Mouse (Mus musculus) kidney, embryonic 16.5 days (tissue): ENCODE data around the gene Sult4a1. TPM values are rescaled to one million over a fixed set of nuclear protein-coding genes. Genes with fewer than 3 reads are reported as not detected.
A peak's percentile ranks its signal among the peaks of the same experiment; 100 is the strongest.

Experiments used
- ATAC-seq: fragments of 200-750 bp; cut with Nextera tagmentation; 2 replicates; pipeline ENCODE4 v1.8.0; 2017; ENCODE audit warnings: moderate TSS enrichment; ENCODE audit not compliant: low FRiP score, low TSS enrichment
- H3K27ac ChIP-seq: fragments of 300-500 bp; sonication (generic); 2 replicates; pipeline ENCODE4 v1.5.1; 2014; ENCODE audit warnings: low read length
- H3K27me3 ChIP-seq: fragments of 300-500 bp; sonication (generic); 2 replicates; pipeline ENCODE4 v1.6.1; 2014; ENCODE audit warnings: low read length, control low read depth, mixed read lengths; ENCODE audit not compliant: insufficient read depth
- H3K36me3 ChIP-seq: fragments of 300-500 bp; sonication (generic); 2 replicates; pipeline ENCODE4 v1.6.1; 2014; ENCODE audit warnings: low read length, control low read depth, mixed read lengths; ENCODE audit not compliant: insufficient read depth
- H3K4me1 ChIP-seq: fragments of 300-500 bp; sonication (generic); 2 replicates; pipeline ENCODE4 v1.6.1; 2014; ENCODE audit warnings: low read length, control low read depth, mixed read lengths; ENCODE audit not compliant: insufficient read depth
- H3K4me2 ChIP-seq: fragments of 300-500 bp; sonication (generic); replicated peaks from 2 replicates; pipeline ENCODE4 v1.6.1; 2014; ENCODE audit warnings: low read depth, low read length
- H3K4me3 ChIP-seq: fragments of 300-500 bp; sonication (generic); 2 replicates; pipeline ENCODE4 v1.5.1; 2014; ENCODE audit warnings: mild to moderate bottlenecking, low read length
- H3K9ac ChIP-seq: fragments of 300-500 bp; sonication (generic); replicated peaks from 2 replicates; pipeline ENCODE4 v1.6.1; 2014; ENCODE audit warnings: low read length
- H3K9me3 ChIP-seq: fragments of 300-500 bp; sonication (generic); 2 replicates; pipeline ENCODE4 v1.6.1; 2016; ENCODE audit warnings: low read length, control low read depth
- WGBS: fragments of 180-500 bp; shearing (Covaris S2); extraction: QIAGEN DNeasy Blood & Tissue Kit; methylation state at CpG from one replicate; pipeline ENCODE4 v1.1.7; 2014; 5-methylcytosine and 5-hydroxymethylcytosine counted together
- polyA plus RNA-seq: library from polyadenylated mRNA; unstranded; fragments of >200 nt; fragmentation: Nextera tagmentation; extraction: Ambion mirVana; gene quantifications from 2 replicates; pipeline ENCODE4 v1.2.1, GENCODE M21; 2015

Gene Sult4a1
- polyA plus RNA-seq, result 0.65 and 1.3 TPM in 2 replicates

GRCm38 (mm10) chr15:84105105-84105923, at the start of gene Sult4a1:
Gene Sult4a1, minus strand, starts transcription at chr15:84105754.
- Histone ChIP-seq H3K4me2 (peak within 1 kb of the TSS; percentile 89), H3K27ac (no peak within 1 kb of the TSS), H3K27me3 (peaks cover 41% of the 10 kb centered on the region), H3K9me3 (no peaks in the 10 kb centered on the region), H3K4me3 (peak within 1 kb of the TSS; percentile 53), H3K4me1 (peaks cover 8% of the 10 kb centered on the region), H3K36me3 (no peaks in the 10 kb centered on the region), H3K9ac (0 out of 2 replicates have a peak within 1 kb of the TSS, but pooled peaks have one; percentile 31)
- WGBS, result 1% methylated on average over 70 of the region's 77 CpGs
- 0 out of 2 replicates have a peak, but pooled peaks have one; percentile 35 for ATAC-seq

DNA sequence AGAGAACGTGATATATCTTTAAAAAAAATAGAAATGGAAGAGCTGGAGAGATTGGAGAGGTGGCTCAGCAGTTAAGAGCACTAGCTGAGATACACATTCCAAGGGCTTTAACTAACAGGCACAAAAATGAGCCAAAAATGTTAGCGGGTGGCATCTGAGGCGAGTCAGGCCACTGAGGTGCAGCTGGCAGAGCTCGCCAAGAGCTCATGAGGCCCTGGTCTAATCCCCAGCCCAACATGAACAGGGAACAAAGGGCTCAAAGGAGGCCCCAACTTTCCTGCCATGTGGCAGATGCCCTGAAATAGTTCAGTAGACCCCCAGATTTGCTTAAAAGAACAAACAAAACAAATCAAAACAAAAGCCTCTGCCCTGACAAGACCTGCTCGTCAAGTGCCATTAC, 35.4 kb upstream of the Sult4a1 start:
- Histone ChIP-seq H3K4me1 (no peaks in the 10 kb centered on the region), H3K9me3 (no peaks in the 10 kb centered on the region), H3K4me2 (no peak overlapping the region), H3K27me3 (no peaks in the 10 kb centered on the region), H3K9ac (no peak overlapping the region), H3K27ac (no peak overlapping the region), H3K36me3 (no peaks in the 10 kb centered on the region), H3K4me3 (no peak overlapping the region)
- no peak for ATAC-seq
- 74% methylated on average over 5 of the region's 5 CpGs for WGBS

DNA sequence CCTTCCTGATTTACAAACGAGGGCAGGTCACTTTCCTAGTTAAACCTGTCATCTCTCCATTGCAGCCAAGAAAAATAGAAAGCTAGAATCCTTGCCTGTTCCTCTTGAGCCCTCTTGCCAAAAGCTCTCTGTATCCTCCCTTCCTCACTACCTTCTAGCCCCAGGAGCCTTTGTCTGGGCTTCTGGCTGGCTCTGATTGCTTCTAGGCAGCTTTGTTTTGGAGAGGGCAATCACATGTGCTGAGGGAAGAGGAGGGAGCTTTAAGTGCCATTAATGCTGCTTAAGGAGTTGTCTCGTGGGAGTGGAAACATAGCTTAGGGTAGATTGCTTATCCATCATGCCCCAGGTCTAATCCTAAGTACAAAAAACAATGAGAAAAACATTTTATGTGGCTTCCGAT, 34.6 kb upstream of the Sult4a1 start:
- Histone ChIP-seq H3K4me2 (no peak overlapping the region), H3K9me3 (peaks cover 4% of the 10 kb centered on the region; the same call in 1 of the 2 replicates), H3K4me3 (no peak overlapping the region), H3K9ac (no peak overlapping the region), H3K4me1 (no peaks in the 10 kb centered on the region), H3K27me3 (no peaks in the 10 kb centered on the region), H3K36me3 (no peaks in the 10 kb centered on the region), H3K27ac (no peak overlapping the region)
- ATAC-seq, result no peak
- 47% methylated on average over 3 of the region's 3 CpGs for WGBS

DNA sequence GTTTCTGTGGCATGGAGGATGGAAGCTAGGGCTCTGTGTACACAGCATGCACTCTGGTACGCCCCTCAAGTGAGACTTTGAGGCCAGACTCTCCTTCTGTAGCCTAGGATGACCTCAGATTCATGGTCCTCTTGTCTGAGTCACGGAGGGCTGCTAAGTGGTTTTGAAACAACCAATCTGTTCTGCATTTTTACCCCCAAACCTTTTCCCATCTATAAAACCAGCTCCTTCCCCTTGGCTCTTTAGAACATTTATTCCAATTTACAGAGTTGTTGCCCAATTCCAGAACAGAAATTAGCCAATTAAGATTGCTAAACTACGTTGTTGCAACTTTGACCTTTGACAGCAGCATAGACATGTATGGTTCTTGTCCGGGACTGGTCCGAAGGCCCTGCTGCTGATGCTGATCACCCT, 34.0 kb upstream of the Sult4a1 start:
- 80% methylated on average over 5 of the region's 5 CpGs for WGBS

DNA sequence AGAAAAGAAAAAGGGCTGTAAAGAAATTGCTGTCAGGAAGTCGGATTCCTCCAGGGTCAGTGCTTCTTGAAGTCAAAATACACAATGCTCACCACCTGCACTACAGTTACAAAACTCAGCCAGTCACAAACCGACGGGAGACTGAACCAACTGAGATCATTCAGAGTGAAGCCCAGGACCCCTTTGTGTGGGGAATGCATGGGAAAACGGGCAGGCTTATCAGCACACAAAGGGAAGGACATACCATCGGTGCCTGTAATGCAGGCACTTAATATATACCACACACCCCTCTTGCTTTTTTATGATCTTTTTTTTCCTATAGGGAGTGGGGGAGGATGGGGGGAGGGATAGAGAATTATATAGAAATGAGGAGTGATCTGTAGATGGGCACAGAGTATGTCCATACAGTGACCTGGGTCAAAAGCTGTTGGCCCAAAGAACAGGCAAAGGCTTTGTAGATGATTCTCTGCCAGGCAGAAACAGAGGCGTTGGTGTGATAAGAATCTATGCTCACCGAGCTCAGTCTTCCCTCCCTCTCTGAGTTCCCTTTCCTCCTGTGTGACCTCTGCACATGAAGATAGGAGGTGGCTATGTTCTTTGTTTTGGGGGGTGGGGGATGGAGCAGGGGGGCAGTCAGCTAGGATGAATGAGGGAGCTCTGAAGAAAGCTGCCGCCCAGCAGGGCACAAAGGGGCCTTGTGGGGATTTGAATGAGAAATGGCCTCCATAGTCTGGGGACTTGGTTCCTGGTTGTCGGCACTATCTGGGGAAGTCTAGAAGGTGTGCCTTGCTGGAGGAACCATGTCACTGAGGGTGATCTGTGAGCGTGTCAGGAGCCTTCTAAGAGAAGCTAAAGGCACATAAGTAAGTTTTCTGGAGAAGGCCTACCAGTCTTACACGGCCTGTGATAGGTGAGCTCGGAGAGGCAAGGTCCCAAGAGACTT, 31.2 kb upstream of the Sult4a1 start:
- no peak overlapping the region for H3K4me2 ChIP-seq
- peaks cover 4% of the 10 kb centered on the region; the same call in 1 of the 2 replicates for H3K9me3 ChIP-seq

More for the DNA sequence above, 34.0 kb upstream of the Sult4a1 start:
- H3K4me3 ChIP-seq, result no peak overlapping the region
- no peak for ATAC-seq
- H3K27me3 ChIP-seq, result no peaks in the 10 kb centered on the region
- H3K9ac ChIP-seq, result no peak overlapping the region
- no peak overlapping the region for H3K4me2 ChIP-seq
- H3K36me3 ChIP-seq, result no peaks in the 10 kb centered on the region
- H3K4me1 ChIP-seq, result no peaks in the 10 kb centered on the region
- H3K9me3 ChIP-seq, result peaks cover 4% of the 10 kb centered on the region; the same call in 1 of the 2 replicates
- H3K27ac ChIP-seq, result no peak overlapping the region

DNA sequence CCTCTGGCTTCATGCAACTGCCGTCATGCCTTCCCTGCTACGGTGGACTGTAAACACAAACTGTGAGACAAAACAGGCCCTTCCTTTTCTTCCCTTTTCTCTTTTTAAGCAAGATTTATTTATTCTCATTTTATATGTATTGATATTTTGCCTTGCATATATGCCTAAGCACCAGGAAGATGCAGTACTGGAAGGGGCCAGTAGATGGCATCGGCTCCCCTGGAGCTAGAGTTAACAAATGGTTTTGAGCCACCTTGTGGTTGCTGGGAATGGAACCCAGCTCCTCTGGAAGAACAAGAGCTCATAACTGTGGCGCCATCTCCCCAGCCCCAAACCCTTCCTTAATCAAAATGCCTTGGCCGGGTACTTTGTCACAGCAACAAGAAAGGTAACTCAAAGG, 29.9 kb upstream of the Sult4a1 start:
- no peak for ATAC-seq
- H3K27ac ChIP-seq, result no peak overlapping the region
- WGBS, result 86% methylated on average over 5 of the region's 5 CpGs
- no peak overlapping the region for H3K4me3 ChIP-seq
- H3K9ac ChIP-seq, result no peak overlapping the region
- H3K4me2 ChIP-seq, result no peak overlapping the region
- H3K36me3 ChIP-seq, result no peaks in the 10 kb centered on the region
- peaks cover 4% of the 10 kb centered on the region; the same call in 1 of the 2 replicates for H3K9me3 ChIP-seq
- H3K27me3 ChIP-seq, result no peaks in the 10 kb centered on the region
- H3K4me1 ChIP-seq, result no peaks in the 10 kb centered on the region

More for the DNA sequence above, 31.2 kb upstream of the Sult4a1 start:
- H3K27me3 ChIP-seq, result no peaks in the 10 kb centered on the region
- WGBS, result 53% methylated on average over 12 of the region's 12 CpGs
- H3K4me3 ChIP-seq, result no peak overlapping the region
- no peaks in the 10 kb centered on the region for H3K36me3 ChIP-seq
- no peak for ATAC-seq
- H3K4me1 ChIP-seq, result no peaks in the 10 kb centered on the region
- H3K27ac ChIP-seq, result no peak overlapping the region
- no peak overlapping the region for H3K9ac ChIP-seq

DNA sequence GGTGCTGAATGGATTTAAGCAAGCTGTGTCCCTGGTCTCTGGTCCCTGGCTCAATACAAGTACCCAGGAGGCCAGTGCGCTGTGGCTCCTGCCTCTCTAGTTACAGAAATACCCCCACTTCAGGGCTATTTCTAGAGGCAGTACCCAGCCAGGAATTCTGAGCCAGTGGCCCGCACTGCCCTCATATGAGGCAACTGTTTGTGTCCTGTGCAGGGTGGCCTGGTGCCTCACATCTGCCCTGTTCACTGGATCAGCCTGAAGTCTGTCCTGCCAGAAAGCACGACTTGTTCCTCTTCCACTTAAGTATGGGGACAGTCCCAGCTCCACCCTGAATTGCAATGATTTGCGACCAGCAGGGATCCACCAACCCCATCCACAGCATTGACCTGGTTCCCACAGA, 27.9 kb upstream of the Sult4a1 start:
- Histone ChIP-seq H3K36me3 (no peaks in the 10 kb centered on the region), H3K27me3 (no peaks in the 10 kb centered on the region), H3K9me3 (peaks cover 4% of the 10 kb centered on the region; the same call in 1 of the 2 replicates), H3K4me2 (no peak overlapping the region), H3K4me1 (no peaks in the 10 kb centered on the region), H3K27ac (no peak overlapping the region), H3K4me3 (no peak overlapping the region), H3K9ac (no peak overlapping the region)
- no peak for ATAC-seq
- 60% methylated on average over 4 of the region's 4 CpGs for WGBS

- no peaks in the 10 kb centered on the region for H3K36me3 ChIP-seq
- 87% methylated on average over 7 of the region's 7 CpGs for WGBS
- ATAC-seq, result no peak
- H3K4me1 ChIP-seq, result no peaks in the 10 kb centered on the region
- H3K27ac ChIP-seq, result no peak overlapping the region
- H3K4me2 ChIP-seq, result no peak overlapping the region
- H3K4me3 ChIP-seq, result no peak overlapping the region
- H3K9me3 ChIP-seq, result peaks cover 4% of the 10 kb centered on the region; the same call in 1 of the 2 replicates
- H3K9ac ChIP-seq, result no peak overlapping the region
- H3K27me3 ChIP-seq, result no peaks in the 10 kb centered on the region
Measured at GRCm38 (mm10) chr15:84131971-84132370, 26.4 kb upstream of the Sult4a1 start.

- Histone ChIP-seq H3K27me3 (no peaks in the 10 kb centered on the region), H3K4me3 (no peak overlapping the region), H3K4me1 (no peaks in the 10 kb centered on the region), H3K27ac (no peak overlapping the region), H3K9ac (no peak overlapping the region), H3K4me2 (no peak overlapping the region), H3K9me3 (peaks cover 4% of the 10 kb centered on the region; the same call in 1 of the 2 replicates), H3K36me3 (no peaks in the 10 kb centered on the region)
- 63% methylated on average over 16 of the region's 16 CpGs for WGBS
- no peak for ATAC-seq
Measured at GRCm38 (mm10) chr15:84131096-84131786, 25.7 kb upstream of the Sult4a1 start.
